Mouse (Mus musculus) stomach, embryonic 16.5 days (tissue): ENCODE data around the gene Cnbd2. TPM values are rescaled to one million over a fixed set of nuclear protein-coding genes. Genes with fewer than 3 reads are reported as not detected.

Experiments
- ATAC-seq: fragments of 200-750 bp; cut with Nextera tagmentation; 2 replicates; pipeline ENCODE4 v1.8.0; 2017; ENCODE audit warnings: moderate number of reproducible peaks, moderate TSS enrichment; ENCODE audit not compliant: insufficient read depth, low FRiP score
- H3K27ac ChIP-seq: fragments of 300-500 bp; sonication (generic); 2 replicates; pipeline ENCODE4 v1.5.1; 2014; ENCODE audit warnings: low read length
- H3K27me3 ChIP-seq: fragments of 300-500 bp; sonication (generic); 2 replicates; pipeline ENCODE4 v1.6.1; 2014; ENCODE audit warnings: low read length, control low read depth, mixed read lengths; ENCODE audit not compliant: control insufficient read depth, insufficient read depth
- H3K36me3 ChIP-seq: fragments of 300-500 bp; sonication (generic); 2 replicates; pipeline ENCODE4 v1.6.1; 2014; ENCODE audit warnings: low read length; ENCODE audit not compliant: control insufficient read depth, insufficient read depth
- H3K4me1 ChIP-seq: fragments of 300-500 bp; sonication (generic); 2 replicates; pipeline ENCODE4 v1.6.1; 2014; ENCODE audit warnings: low read length, control low read depth, mixed read lengths; ENCODE audit not compliant: control insufficient read depth, insufficient read depth
- H3K4me2 ChIP-seq: fragments of 300-500 bp; sonication (generic); 2 replicates; pipeline ENCODE4 v1.6.1; 2014; ENCODE audit warnings: low read depth, low read length, mixed read lengths
- H3K4me3 ChIP-seq: fragments of 300-500 bp; sonication (generic); replicated peaks from 2 replicates; pipeline ENCODE4 v1.5.1; 2014; ENCODE audit warnings: mild to moderate bottlenecking, low read length
- H3K9ac ChIP-seq: fragments of 300-500 bp; sonication (generic); 2 replicates; pipeline ENCODE4 v1.6.1; 2014; ENCODE audit warnings: low read length
- H3K9me3 ChIP-seq: fragments of 300-500 bp; sonication (generic); replicated peaks from 2 replicates; pipeline ENCODE4 v1.6.1; 2016; ENCODE audit warnings: low read length, control low read depth; ENCODE audit not compliant: control insufficient read depth
- WGBS: fragments of 180-500 bp; shearing (Covaris S2); extraction: QIAGEN DNeasy Blood & Tissue Kit; methylation state at CpG from one replicate; pipeline ENCODE4 v1.1.7; 2014; 5-methylcytosine and 5-hydroxymethylcytosine counted together
- polyA plus RNA-seq: library from polyadenylated mRNA; unstranded; fragments of >200 nt; fragmentation: Nextera tagmentation; extraction: Ambion mirVana; gene quantifications from 2 replicates; pipeline ENCODE4 v1.2.1, GENCODE M21; 2015

The Cnbd2 gene
- polyA plus RNA-seq, 1 experiment from 2014 or later, result 3.3 TPM

- Histone ChIP-seq H3K9ac (no peak overlapping the region), H3K9me3 (no peaks in the 10 kb centered on the region), H3K4me3 (no peak overlapping the region), H3K4me2 (no peak overlapping the region), H3K36me3 (0 out of 2 replicates have a peak, but pooled peaks cover 2% of the 10 kb centered on the region), H3K27me3 (no peaks in the 10 kb centered on the region), H3K27ac (no peak overlapping the region), H3K4me1 (no peaks in the 10 kb centered on the region)
- ATAC-seq, result peak; percentile 71
- 87% methylated on average over 2 of the region's 2 CpGs for WGBS
These were observed 6.3 kb upstream of the Cnbd2 start for GRCm38 (mm10) chr2:156305818-156306217.

GRCm38 (mm10) chr2:156307261-156307660 lies 4.8 kb upstream of the Cnbd2 start:
- Histone ChIP-seq H3K27me3 (no peaks in the 10 kb centered on the region), H3K36me3 (0 out of 2 replicates have a peak, but pooled peaks cover 2% of the 10 kb centered on the region), H3K4me2 (no peak overlapping the region), H3K4me3 (no peak overlapping the region), H3K4me1 (peaks cover 4% of the 10 kb centered on the region; the same call in 1 of the 2 replicates), H3K9me3 (no peaks in the 10 kb centered on the region), H3K27ac (no peak overlapping the region), H3K9ac (no peak overlapping the region)
- WGBS, result 53% methylated on average over 5 of the region's 5 CpGs
- no peak for ATAC-seq

GRCm38 (mm10) chr2:156309948-156310347 lies 2.2 kb upstream of the Cnbd2 start:
- Histone ChIP-seq H3K4me1 (peaks cover 9% of the 10 kb centered on the region), H3K27me3 (no peaks in the 10 kb centered on the region), H3K9ac (no peak overlapping the region), H3K9me3 (peaks cover 2% of the 10 kb centered on the region; the same call in 1 of the 2 replicates), H3K4me3 (no peak overlapping the region), H3K36me3 (no peaks in the 10 kb centered on the region), H3K4me2 (no peak overlapping the region), H3K27ac (no peak overlapping the region)
- 91% methylated on average over 5 of the region's 5 CpGs for WGBS
- ATAC-seq, result no peak

GRCm38 (mm10) chr2:156310455-156310854 lies 1.6 kb upstream of the Cnbd2 start:
- WGBS, result 92% methylated on average over 5 of the region's 5 CpGs
- ATAC-seq, result no peak
- no peak overlapping the region for H3K27ac ChIP-seq
- no peak overlapping the region for H3K4me3 ChIP-seq
- peaks cover 2% of the 10 kb centered on the region; the same call in 1 of the 2 replicates for H3K9me3 ChIP-seq
- H3K4me2 ChIP-seq, result no peak overlapping the region
- peaks cover 9% of the 10 kb centered on the region for H3K4me1 ChIP-seq
- no peaks in the 10 kb centered on the region for H3K36me3 ChIP-seq
- H3K9ac ChIP-seq, result no peak overlapping the region
- no peaks in the 10 kb centered on the region for H3K27me3 ChIP-seq

- Histone ChIP-seq H3K4me1 (peaks cover 9% of the 10 kb centered on the region), H3K36me3 (no peaks in the 10 kb centered on the region), H3K27me3 (no peaks in the 10 kb centered on the region), H3K4me2 (peak overlapping the region; percentile 82; the same call in 1 of the 2 replicates), H3K9ac (no peak overlapping the region), H3K4me3 (no peak overlapping the region), H3K27ac (0 out of 2 replicates have a peak overlapping the region, but pooled peaks have one; percentile 99), H3K9me3 (peaks cover 2% of the 10 kb centered on the region; the same call in 1 of the 2 replicates)
- no peak for ATAC-seq
- 90% methylated on average over 5 of the region's 5 CpGs for WGBS
These were observed 1.2 kb upstream of the Cnbd2 start for GRCm38 (mm10) chr2:156310945-156311344.

GRCm38 (mm10) chr2:156311441-156311840 lies 658 bp upstream of the Cnbd2 start:
- H3K4me1 ChIP-seq, result peaks cover 9% of the 10 kb centered on the region
- ATAC-seq, result no peak
- peak overlapping the region; percentile 99 for H3K27ac ChIP-seq
- H3K27me3 ChIP-seq, result no peaks in the 10 kb centered on the region
- no peaks in the 10 kb centered on the region for H3K36me3 ChIP-seq
- peaks cover 2% of the 10 kb centered on the region; the same call in 1 of the 2 replicates for H3K9me3 ChIP-seq
- peak overlapping the region; percentile 97 for H3K9ac ChIP-seq
- WGBS, result 20% methylated on average over 8 of the region's 8 CpGs
- peak overlapping the region; percentile 96 for H3K4me3 ChIP-seq
- H3K4me2 ChIP-seq, result peak overlapping the region; percentile 82

- Histone ChIP-seq H3K9me3 (peaks cover 2% of the 10 kb centered on the region; the same call in 1 of the 2 replicates), H3K4me1 (peaks cover 9% of the 10 kb centered on the region), H3K4me2 (peak overlapping the region; percentile 82), H3K4me3 (peak overlapping the region; percentile 96), H3K9ac (peak overlapping the region; percentile 97), H3K27me3 (no peaks in the 10 kb centered on the region), H3K36me3 (no peaks in the 10 kb centered on the region), H3K27ac (peak overlapping the region; percentile 99)
- ATAC-seq, result peak; percentile 81
- under 1% methylated on average over 53 of the region's 53 CpGs for WGBS
These were observed 233 bp upstream of the Cnbd2 start for GRCm38 (mm10) chr2:156311841-156312291.

GRCm38 (mm10) chr2:156313153-156313552 lies 1.1 kb downstream of the Cnbd2 start:
- H3K9ac ChIP-seq, result peak overlapping the region; percentile 97

GRCm38 (mm10) chr2:156314811-156315210 lies 2.7 kb downstream of the Cnbd2 start:
- H3K4me3 ChIP-seq, result no peak overlapping the region
- no peak overlapping the region for H3K4me2 ChIP-seq
- peaks cover 2% of the 10 kb centered on the region; the same call in 1 of the 2 replicates for H3K9me3 ChIP-seq
- H3K9ac ChIP-seq, result no peak overlapping the region
- ATAC-seq, result no peak
- WGBS, result 97% methylated on average over 6 of the region's 6 CpGs
- no peaks in the 10 kb centered on the region for H3K36me3 ChIP-seq
- no peak overlapping the region for H3K27ac ChIP-seq
- peaks cover 9% of the 10 kb centered on the region for H3K4me1 ChIP-seq
- H3K27me3 ChIP-seq, result no peaks in the 10 kb centered on the region

More at GRCm38 (mm10) chr2:156313153-156313552, 1.1 kb downstream of the Cnbd2 start:
- Histone ChIP-seq H3K36me3 (no peaks in the 10 kb centered on the region), H3K27ac (no peak overlapping the region; the same call in 1 of the 2 replicates), H3K4me2 (peak overlapping the region; percentile 82), H3K4me3 (peak overlapping the region; percentile 96), H3K9me3 (peaks cover 2% of the 10 kb centered on the region; the same call in 1 of the 2 replicates), H3K27me3 (no peaks in the 10 kb centered on the region), H3K4me1 (peaks cover 9% of the 10 kb centered on the region)
- 51% methylated on average over 3 of the region's 3 CpGs for WGBS
- ATAC-seq, result no peak
